In the genomic region with DNA sequence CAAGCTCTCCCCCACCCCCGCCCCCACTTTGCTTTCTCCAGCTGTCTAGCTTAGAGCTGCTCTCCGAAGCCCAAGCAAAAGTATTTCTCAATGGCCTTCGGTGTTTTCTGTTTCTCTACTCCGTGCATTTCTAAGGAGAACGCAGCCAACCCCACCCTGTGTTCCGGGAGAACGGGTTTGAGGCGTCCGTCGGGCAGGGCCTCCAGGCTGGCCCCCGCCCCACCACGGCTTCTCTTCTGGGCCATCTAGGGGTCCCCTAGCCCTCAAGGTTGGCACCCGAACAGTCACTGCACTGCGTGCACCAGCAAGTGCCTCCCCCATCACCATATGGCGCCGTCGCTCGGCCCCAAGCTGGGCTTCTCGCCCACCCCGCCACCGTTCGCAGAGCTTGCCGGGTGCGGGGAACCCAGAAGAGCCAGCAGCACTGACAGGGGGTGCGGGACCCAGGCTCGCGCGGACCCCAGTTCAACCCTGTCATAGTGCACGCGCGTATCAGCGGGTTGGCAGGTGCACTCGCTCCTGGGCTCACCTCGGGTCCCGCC, we compare ENCODE assay signal across 7 mouse cellular contexts. TPM values are rescaled to one million over a fixed set of nuclear protein-coding genes. Genes with fewer than 3 reads are reported as not detected.
DNase-seq lines count a peak whose midpoint lies in the region; ATAC-seq and TF ChIP-seq lines count a peak whose summit lies in the region.

No protein-coding gene starts in this region.

- DNase-seq in testis, postnatal 14 days (ENCODE audit: low spot score) = no peak
- DNase-seq in forebrain, embryonic 11.5 days (ENCODE audit: low spot score) = no peak
- DNase-seq in urinary bladder, postnatal 25 days (ENCODE audit: low spot score) = peak; percentile 30

- 2% methylated on average over 35 of the region's 35 CpGs for WGBS in forebrain, embryonic 11.5 days
- 2% methylated on average over 35 of the region's 35 CpGs for WGBS in hindbrain, embryonic 16.5 days
- 2% methylated on average over 35 of the region's 35 CpGs for WGBS in limb, embryonic 13.5 days
- WGBS in midbrain, embryonic 12.5 days = 2% methylated on average over 34 of the region's 35 CpGs

- H3K9ac ChIP-seq in forebrain, embryonic 11.5 days (ENCODE audit: low read length) = peak overlapping the region; percentile 65
- peak overlapping the region; percentile 84 for H3K9ac ChIP-seq in hindbrain, embryonic 16.5 days (ENCODE audit: low read depth, low read length)
- peak overlapping the region; percentile 68 for H3K9ac ChIP-seq in limb, embryonic 13.5 days
- peak overlapping the region; percentile 64 for H3K9ac ChIP-seq in midbrain, embryonic 12.5 days (replicated peaks)

- no peak for TF ChIP-seq CTCF in testis, adult 2 months (IDR thresholded peaks at IDR 0.05; ENCODE audit: control insufficient read depth, insufficient read depth, insufficient replicate concordance, low read depth, low read length)

- H3K4me3 ChIP-seq in testis, adult 2 months (ENCODE audit: control insufficient read depth, low read depth, low read length) = peak overlapping the region; percentile 88
- peak overlapping the region; percentile 57 for H3K4me3 ChIP-seq in forebrain, embryonic 11.5 days (ENCODE audit: low read depth, low read length)
- H3K4me3 ChIP-seq in hindbrain, embryonic 16.5 days (ENCODE audit: low read length) = peak overlapping the region; percentile 76
- peak overlapping the region; percentile 65 for H3K4me3 ChIP-seq in limb, embryonic 13.5 days
- H3K4me3 ChIP-seq in midbrain, embryonic 12.5 days = peak overlapping the region; percentile 63

- H3K27me3 ChIP-seq in testis, adult 2 months (ENCODE audit: control insufficient read depth, insufficient read depth, low read length) = no peaks in the 10 kb centered on the region
- peaks cover 8% of the 10 kb centered on the region; the same call in 1 of the 2 replicates for H3K27me3 ChIP-seq in forebrain, embryonic 11.5 days (ENCODE audit: control insufficient read depth, insufficient read depth, low read length)
- no peaks in the 10 kb centered on the region for H3K27me3 ChIP-seq in hindbrain, embryonic 16.5 days (replicated peaks; ENCODE audit: control insufficient read depth, insufficient read depth, low read length)
- H3K27me3 ChIP-seq in limb, embryonic 13.5 days = peaks cover 27% of the 10 kb centered on the region
- peaks cover 28% of the 10 kb centered on the region for H3K27me3 ChIP-seq in midbrain, embryonic 12.5 days

- H3K4me2 ChIP-seq in forebrain, embryonic 11.5 days (ENCODE audit: low read depth, low read length, severe bottlenecking) = peak overlapping the region; percentile 94
- peak overlapping the region; percentile 84 for H3K4me2 ChIP-seq in hindbrain, embryonic 16.5 days (ENCODE audit: low read length)
- H3K4me2 ChIP-seq in limb, embryonic 13.5 days (replicated peaks) = peak overlapping the region; percentile 97
- peak overlapping the region; percentile 93 for H3K4me2 ChIP-seq in midbrain, embryonic 12.5 days (replicated peaks)

- ATAC-seq in forebrain, embryonic 11.5 days (replicated peaks; ENCODE audit: low FRiP score) = no peak
- ATAC-seq in hindbrain, embryonic 16.5 days = peak; percentile 79
- no peak; the same call in 1 of the 2 replicates for ATAC-seq in limb, embryonic 13.5 days (ENCODE audit: low FRiP score, low read depth)
- ATAC-seq in midbrain, embryonic 12.5 days (ENCODE audit: low FRiP score, low read depth) = no peak; the same call in none of the 2 replicates

- H3K27ac ChIP-seq in testis, adult 2 months (ENCODE audit: control insufficient read depth, insufficient read depth, low read depth, low read length) = 0 out of 2 replicates have a peak overlapping the region, but pooled peaks have one; percentile 12
- no peak overlapping the region for H3K27ac ChIP-seq in forebrain, embryonic 11.5 days (ENCODE audit: low read depth, low read length)
- peak overlapping the region; percentile 82 for H3K27ac ChIP-seq in hindbrain, embryonic 16.5 days (ENCODE audit: low read depth, low read length)
- no peak overlapping the region; the same call in 1 of the 2 replicates for H3K27ac ChIP-seq in limb, embryonic 13.5 days
- peak overlapping the region; percentile 12; the same call in 1 of the 2 replicates for H3K27ac ChIP-seq in midbrain, embryonic 12.5 days (replicated peaks)

- H3K9me3 ChIP-seq in forebrain, embryonic 11.5 days (ENCODE audit: control insufficient read depth, low read length) = no peaks in the 10 kb centered on the region
- no peaks in the 10 kb centered on the region for H3K9me3 ChIP-seq in hindbrain, embryonic 16.5 days (ENCODE audit: control insufficient read depth, low read length)
- H3K9me3 ChIP-seq in limb, embryonic 13.5 days = no peaks in the 10 kb centered on the region
- H3K9me3 ChIP-seq in midbrain, embryonic 12.5 days = no peaks in the 10 kb centered on the region

- no peak for TF ChIP-seq POLR2A in testis, adult 2 months (IDR thresholded peaks at IDR 0.05; ENCODE audit: control insufficient read depth, low read depth, low read length)

- no peaks in the 10 kb centered on the region for H3K36me3 ChIP-seq in testis, adult 2 months (ENCODE audit: control insufficient read depth, insufficient read depth, low read length)
- H3K36me3 ChIP-seq in forebrain, embryonic 11.5 days (ENCODE audit: control insufficient read depth, insufficient read depth, low read length) = no peaks in the 10 kb centered on the region
- H3K36me3 ChIP-seq in hindbrain, embryonic 16.5 days (ENCODE audit: control insufficient read depth, insufficient read depth, low read length) = peaks cover 8% of the 10 kb centered on the region
- peaks cover 3% of the 10 kb centered on the region; the same call in 1 of the 2 replicates for H3K36me3 ChIP-seq in limb, embryonic 13.5 days
- no peaks in the 10 kb centered on the region for H3K36me3 ChIP-seq in midbrain, embryonic 12.5 days

- H3K4me1 ChIP-seq in testis, adult 2 months (ENCODE audit: control insufficient read depth, insufficient read depth, low read length) = peaks cover 10% of the 10 kb centered on the region
- H3K4me1 ChIP-seq in forebrain, embryonic 11.5 days (replicated peaks; ENCODE audit: control insufficient read depth, insufficient read depth, low read length) = 0 out of 2 replicates have a peak, but pooled peaks cover 2% of the 10 kb centered on the region
- peaks cover 9% of the 10 kb centered on the region for H3K4me1 ChIP-seq in hindbrain, embryonic 16.5 days (ENCODE audit: control insufficient read depth, insufficient read depth, low read depth, low read length)
- peaks cover 5% of the 10 kb centered on the region for H3K4me1 ChIP-seq in limb, embryonic 13.5 days
- H3K4me1 ChIP-seq in midbrain, embryonic 12.5 days = 0 out of 2 replicates have a peak, but pooled peaks cover 6% of the 10 kb centered on the region

RNA-seq across cellular contexts. Expression of gene Rab3d, which starts 0.4 kb away (rescaled TPM):
- polyA plus RNA-seq in testis, adult 2 months (2012; rRNA removed) = 21.2 and 22.7 TPM in 2 replicates
- polyA plus RNA-seq in forebrain, embryonic 11.5 days (2014; fragmentation: Nextera tagmentation; extraction: Ambion mirVana) = 7.5 and 8.7 TPM in 2 replicates
- 23.6 and 24.3 TPM in 2 replicates for polyA plus RNA-seq in hindbrain, embryonic 16.5 days (2015; fragmentation: Nextera tagmentation; extraction: Ambion mirVana)
- polyA plus RNA-seq in limb, embryonic 13.5 days (2015; fragmentation: Nextera tagmentation; extraction: Ambion mirVana) = 14.0 and 15.5 TPM in 2 replicates
- polyA plus RNA-seq in midbrain, embryonic 12.5 days (2016; fragmentation: Nextera tagmentation; extraction: Ambion mirVana) = 13.2 and 13.4 TPM in 2 replicates

RNA-seq across cellular contexts. Expression of gene Ccdc159, which starts 9.7 kb away (rescaled TPM):
- 72.0 and 74.9 TPM in 2 replicates for polyA plus RNA-seq in testis, adult 2 months (2012; rRNA removed)
- 4.4 and 4.5 TPM in 2 replicates for polyA plus RNA-seq in forebrain, embryonic 11.5 days (2014; fragmentation: Nextera tagmentation; extraction: Ambion mirVana)
- 9.7 and 9.8 TPM in 2 replicates for polyA plus RNA-seq in hindbrain, embryonic 16.5 days (2015; fragmentation: Nextera tagmentation; extraction: Ambion mirVana)
- 5.1 and 6.2 TPM in 2 replicates for polyA plus RNA-seq in limb, embryonic 13.5 days (2015; fragmentation: Nextera tagmentation; extraction: Ambion mirVana)
- polyA plus RNA-seq in midbrain, embryonic 12.5 days (2016; fragmentation: Nextera tagmentation; extraction: Ambion mirVana) = 6.1 and 6.9 TPM in 2 replicates

RNA-seq across cellular contexts. Expression of gene Tmem205, which starts 9.8 kb away (rescaled TPM):
- 296 and 312 TPM in 2 replicates for polyA plus RNA-seq in testis, adult 2 months (2012; rRNA removed)
- polyA plus RNA-seq in forebrain, embryonic 11.5 days (2014; fragmentation: Nextera tagmentation; extraction: Ambion mirVana) = 30.3 and 31.0 TPM in 2 replicates
- polyA plus RNA-seq in hindbrain, embryonic 16.5 days (2015; fragmentation: Nextera tagmentation; extraction: Ambion mirVana) = 56.5 and 61.0 TPM in 2 replicates
- polyA plus RNA-seq in limb, embryonic 13.5 days (2015; fragmentation: Nextera tagmentation; extraction: Ambion mirVana) = 41.3 and 46.5 TPM in 2 replicates
- 32.7 and 36.9 TPM in 2 replicates for polyA plus RNA-seq in midbrain, embryonic 12.5 days (2016; fragmentation: Nextera tagmentation; extraction: Ambion mirVana)

RNA-seq across cellular contexts. Expression of gene Plppr2, which starts 19.3 kb away (rescaled TPM):
- 33.3 and 39.3 TPM in 2 replicates for polyA plus RNA-seq in testis, adult 2 months (2012; rRNA removed)
- 24.2 and 27.1 TPM in 2 replicates for polyA plus RNA-seq in forebrain, embryonic 11.5 days (2014; fragmentation: Nextera tagmentation; extraction: Ambion mirVana)
- 106 and 115 TPM in 2 replicates for polyA plus RNA-seq in hindbrain, embryonic 16.5 days (2015; fragmentation: Nextera tagmentation; extraction: Ambion mirVana)
- 8.5 and 9.1 TPM in 2 replicates for polyA plus RNA-seq in limb, embryonic 13.5 days (2015; fragmentation: Nextera tagmentation; extraction: Ambion mirVana)
- polyA plus RNA-seq in midbrain, embryonic 12.5 days (2016; fragmentation: Nextera tagmentation; extraction: Ambion mirVana) = 45.6 and 47.0 TPM in 2 replicates

RNA-seq across cellular contexts. Expression of gene Swsap1, which starts 38.0 kb away (rescaled TPM):
- 4.7 and 5.1 TPM in 2 replicates for polyA plus RNA-seq in testis, adult 2 months (2012; rRNA removed)
- 18.5 and 22.2 TPM in 2 replicates for polyA plus RNA-seq in forebrain, embryonic 11.5 days (2014; fragmentation: Nextera tagmentation; extraction: Ambion mirVana)
- polyA plus RNA-seq in hindbrain, embryonic 16.5 days (2015; fragmentation: Nextera tagmentation; extraction: Ambion mirVana) = 8.1 and 8.7 TPM in 2 replicates
- polyA plus RNA-seq in limb, embryonic 13.5 days (2015; fragmentation: Nextera tagmentation; extraction: Ambion mirVana) = 4.9 and 6.2 TPM in 2 replicates
- 7.8 and 8.1 TPM in 2 replicates for polyA plus RNA-seq in midbrain, embryonic 12.5 days (2016; fragmentation: Nextera tagmentation; extraction: Ambion mirVana)

Comparison
In these comparisons a context has a peak if more than half of its experiments do, and no peak if none do; other contexts are left out.
1. H3K27ac ChIP-seq: peak in testis, adult 2 months (single experiment), hindbrain, embryonic 16.5 days (single experiment) and midbrain, embryonic 12.5 days (single experiment); none in forebrain, embryonic 11.5 days (single experiment) and limb, embryonic 13.5 days (single experiment).
2. Peak in every context shown above with its lines, with median percentiles within 50 percentile points of each other: H3K4me3 ChIP-seq, H3K4me2 ChIP-seq and H3K9ac ChIP-seq.